Mouse (Mus musculus) limb, embryonic 13.5 days (tissue): ENCODE results near the gene Anks3. TPM values are rescaled to one million over a fixed set of nuclear protein-coding genes. Genes with fewer than 3 reads are reported as not detected.

Experiments
- ATAC-seq: fragments of 200-750 bp; cut with Nextera tagmentation; 2 replicates; pipeline ENCODE4 v1.8.0; 2017; ENCODE audit warnings: low read depth, moderate number of reproducible peaks, moderate TSS enrichment; ENCODE audit not compliant: low FRiP score
- H3K27ac ChIP-seq: fragments of 300-500 bp; sonication (generic); 2 replicates; pipeline ENCODE4 v1.5.1; 2015; ENCODE audit warnings: inconsistent platforms, mild to moderate bottlenecking, moderate library complexity
- H3K27me3 ChIP-seq: fragments of 300-500 bp; sonication (generic); 2 replicates; pipeline ENCODE4 v1.6.1; 2015; ENCODE audit warnings: mild to moderate bottlenecking, inconsistent platforms
- H3K36me3 ChIP-seq: fragments of 300-500 bp; sonication (generic); 2 replicates; pipeline ENCODE4 v1.6.1; 2015; ENCODE audit warnings: inconsistent platforms, mild to moderate bottlenecking, moderate library complexity
- H3K4me1 ChIP-seq: fragments of 300-500 bp; sonication (generic); 2 replicates; pipeline ENCODE4 v1.6.1; 2015; ENCODE audit warnings: inconsistent platforms
- H3K4me2 ChIP-seq: fragments of 300-500 bp; sonication (generic); replicated peaks from 2 replicates; pipeline ENCODE4 v1.6.1; 2015; ENCODE audit warnings: inconsistent platforms, mild to moderate bottlenecking, moderate library complexity
- H3K4me3 ChIP-seq: fragments of 300-500 bp; sonication (generic); 2 replicates; pipeline ENCODE4 v1.5.1; 2015; ENCODE audit warnings: moderate library complexity, mild to moderate bottlenecking, inconsistent platforms
- H3K9ac ChIP-seq: fragments of 300-500 bp; sonication (generic); 2 replicates; pipeline ENCODE4 v1.6.1; 2015; ENCODE audit warnings: mild to moderate bottlenecking, inconsistent platforms
- H3K9me3 ChIP-seq: fragments of 300-500 bp; sonication (generic); 2 replicates; pipeline ENCODE4 v1.6.1; 2016; ENCODE audit warnings: inconsistent platforms
- WGBS: fragments of 180-500 bp; shearing (Covaris S2); methylation state at CpG from one replicate; pipeline ENCODE4 v1.1.7; 2015; 5-methylcytosine and 5-hydroxymethylcytosine counted together
- polyA plus RNA-seq: library from polyadenylated mRNA; unstranded; fragments of >200 nt; fragmentation: Nextera tagmentation; extraction: Ambion mirVana; gene quantifications from 2 replicates; pipeline ENCODE4 v1.2.1, GENCODE M21; 2015

The Anks3 gene
- polyA plus RNA-seq = 76.2 and 76.4 TPM in 2 replicates

DNA sequence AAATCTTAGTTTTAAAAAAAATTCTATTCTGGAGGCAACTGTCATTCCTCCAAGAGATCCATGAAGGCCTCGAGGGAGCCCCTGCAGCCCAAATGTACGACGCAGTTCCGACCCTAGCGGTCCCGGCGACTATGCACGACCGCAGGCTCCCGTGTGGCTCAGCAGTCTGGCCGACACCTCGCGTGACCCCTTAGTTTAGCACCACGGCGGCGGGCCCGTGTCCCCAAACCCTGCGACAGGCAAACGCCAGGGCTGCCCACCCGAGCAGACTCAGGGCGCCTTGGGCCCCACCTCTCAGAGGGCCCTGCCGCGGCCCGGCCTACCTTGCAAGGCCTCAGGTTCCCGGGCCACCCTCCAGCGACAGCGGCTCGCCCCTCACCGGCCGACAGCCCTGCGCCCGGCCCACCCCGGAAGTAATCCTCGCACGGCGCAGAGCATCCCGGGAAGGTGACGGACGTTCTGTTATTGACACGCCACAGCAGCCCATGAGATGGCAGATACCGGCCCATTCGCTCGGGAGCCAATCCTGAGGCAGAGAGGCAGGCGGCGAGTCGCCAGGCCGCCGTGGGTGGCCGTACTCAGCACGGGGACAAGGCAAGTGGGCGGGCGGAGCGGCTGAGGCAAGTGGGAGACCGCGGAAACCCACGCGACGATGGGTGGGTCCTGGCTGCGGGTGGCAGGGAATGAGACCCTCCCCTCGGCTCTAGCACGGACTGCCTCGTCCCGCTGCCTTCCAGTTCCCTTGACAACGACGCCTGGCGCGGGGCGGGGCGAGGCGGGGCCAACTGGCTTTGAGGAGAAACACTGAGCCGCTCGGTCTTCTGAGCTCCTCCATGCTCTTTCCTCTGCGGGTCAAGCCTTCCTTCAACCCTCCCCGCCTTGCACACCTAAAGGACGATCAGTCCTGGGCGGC, at the start of gene Anks3:
Gene Anks3 (minus strand): TSS at position 409 of the 913 bp plus-strand sequence.
- H3K4me1 ChIP-seq = peaks cover 21% of the 10 kb centered on the region
- no peaks in the 10 kb centered on the region for H3K9me3 ChIP-seq
- peak within 1 kb of the TSS; percentile 79 for H3K27ac ChIP-seq
- H3K4me2 ChIP-seq = peak within 1 kb of the TSS; percentile 79
- peak within 1 kb of the TSS; percentile 94 for H3K4me3 ChIP-seq
- peaks cover 14% of the 10 kb centered on the region for H3K36me3 ChIP-seq
- under 1% methylated on average over 75 of the region's 76 CpGs for WGBS
- H3K27me3 ChIP-seq = no peaks in the 10 kb centered on the region
- peak within 1 kb of the TSS; percentile 89 for H3K9ac ChIP-seq
- ATAC-seq = peak; percentile 99

DNA sequence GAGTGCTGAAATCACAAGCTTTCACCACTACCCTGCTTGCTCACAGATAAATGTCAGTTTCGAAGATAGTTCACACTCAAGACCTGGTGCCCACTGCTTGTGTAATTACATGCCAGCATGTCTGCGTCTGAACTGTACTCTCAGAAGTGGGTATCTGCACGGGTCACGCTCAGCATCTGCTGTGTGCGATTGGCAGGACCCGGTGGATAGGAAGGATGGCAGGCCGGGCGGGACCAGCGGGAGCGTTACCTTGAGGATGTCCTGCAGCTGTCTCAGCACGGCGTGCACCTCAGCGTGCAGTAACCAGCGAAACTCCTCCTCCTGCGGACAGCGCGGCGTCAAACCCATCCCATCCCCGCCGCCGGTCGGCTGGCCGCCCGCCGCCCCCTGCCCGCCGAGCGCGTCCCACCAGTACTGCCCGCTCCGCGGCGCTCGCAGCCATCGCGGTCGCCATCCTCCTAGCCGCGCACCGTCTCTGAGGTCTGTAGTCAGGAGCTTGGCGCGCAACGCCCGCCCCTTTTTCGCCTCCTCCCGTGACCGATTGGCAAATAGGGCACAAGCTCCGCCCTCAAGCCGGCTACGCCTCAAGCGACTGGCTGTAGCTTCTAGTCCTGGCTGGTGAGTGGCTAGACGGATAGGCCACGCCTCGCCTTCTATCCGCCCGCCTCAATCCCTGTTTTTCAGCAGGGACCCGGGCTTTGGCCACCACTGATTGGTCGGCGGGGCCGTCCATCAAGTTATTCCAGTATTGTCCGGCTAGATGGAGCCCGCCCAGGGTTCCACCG, 49.2 kb upstream of the Anks3 start, which contains the start of gene Rogdi:
Gene Rogdi (minus strand): TSS at position 500 of the 785 bp plus-strand sequence.
- under 1% methylated on average over 63 of the region's 63 CpGs for WGBS
- H3K4me3 ChIP-seq = peak within 1 kb of the TSS; percentile 69
- H3K9ac ChIP-seq = peak within 1 kb of the TSS; percentile 82
- peaks cover 54% of the 10 kb centered on the region for H3K36me3 ChIP-seq
- peaks cover 10% of the 10 kb centered on the region for H3K4me1 ChIP-seq
- no peak within 1 kb of the TSS for H3K27ac ChIP-seq
- peak; percentile 99 for ATAC-seq
- H3K4me2 ChIP-seq = peak within 1 kb of the TSS; percentile 84
- H3K9me3 ChIP-seq = no peaks in the 10 kb centered on the region
- H3K27me3 ChIP-seq = no peaks in the 10 kb centered on the region

DNA sequence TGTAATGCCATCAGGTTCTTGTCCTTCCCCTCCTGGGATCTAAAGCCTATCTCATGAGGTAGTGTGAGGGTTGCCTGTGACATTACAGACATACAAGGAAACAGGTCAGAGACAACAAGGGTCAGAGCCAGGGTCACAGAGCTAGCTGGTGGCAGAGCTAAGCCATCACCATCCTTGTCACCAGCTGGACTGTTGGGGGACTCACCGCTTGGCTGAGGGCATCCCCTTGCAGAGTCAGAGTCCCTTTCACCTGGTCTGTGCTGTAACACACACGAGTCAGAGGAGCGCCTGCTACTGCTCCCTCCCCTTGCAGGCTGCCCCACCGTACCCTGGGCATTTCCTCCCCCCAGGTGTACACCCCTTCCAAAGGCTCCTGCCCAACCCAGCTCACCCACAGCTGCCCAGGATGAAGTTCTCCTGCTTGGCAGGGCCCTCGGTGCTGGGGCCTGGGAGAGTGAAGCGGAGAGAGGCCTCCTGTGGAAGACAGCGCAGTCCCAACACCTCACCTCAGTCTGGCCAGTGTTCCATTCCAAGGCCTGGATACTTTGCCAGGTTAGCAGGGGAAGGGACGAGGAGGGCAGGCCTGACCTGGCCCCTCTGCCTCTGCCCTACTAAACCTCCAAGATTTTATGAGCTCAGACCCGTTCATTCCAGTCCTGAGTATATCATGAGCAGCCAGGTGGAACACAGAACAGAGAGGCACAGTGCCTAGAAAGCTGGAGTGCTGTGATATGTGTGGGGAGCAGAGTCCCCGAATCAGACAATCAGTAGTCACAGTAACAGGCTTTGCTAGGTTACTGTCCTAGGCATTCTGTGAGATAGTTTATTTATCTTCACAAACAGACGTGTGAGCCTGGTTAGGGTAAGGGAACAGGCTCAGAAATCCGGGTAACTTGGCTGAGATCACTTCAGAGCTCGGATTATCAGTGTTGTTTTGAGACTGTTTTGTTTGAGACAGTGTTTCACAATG, 48.3 kb upstream of the Anks3 start:
- H3K36me3 ChIP-seq = peaks cover 45% of the 10 kb centered on the region
- H3K4me3 ChIP-seq = peak overlapping the region; percentile 69
- no peaks in the 10 kb centered on the region for H3K27me3 ChIP-seq
- ATAC-seq = no peak
- H3K27ac ChIP-seq = no peak overlapping the region
- peaks cover 10% of the 10 kb centered on the region for H3K4me1 ChIP-seq
- no peaks in the 10 kb centered on the region for H3K9me3 ChIP-seq
- WGBS = 44% methylated on average over 13 of the region's 13 CpGs
- peak overlapping the region; percentile 84 for H3K4me2 ChIP-seq
- H3K9ac ChIP-seq = peak overlapping the region; percentile 82

DNA sequence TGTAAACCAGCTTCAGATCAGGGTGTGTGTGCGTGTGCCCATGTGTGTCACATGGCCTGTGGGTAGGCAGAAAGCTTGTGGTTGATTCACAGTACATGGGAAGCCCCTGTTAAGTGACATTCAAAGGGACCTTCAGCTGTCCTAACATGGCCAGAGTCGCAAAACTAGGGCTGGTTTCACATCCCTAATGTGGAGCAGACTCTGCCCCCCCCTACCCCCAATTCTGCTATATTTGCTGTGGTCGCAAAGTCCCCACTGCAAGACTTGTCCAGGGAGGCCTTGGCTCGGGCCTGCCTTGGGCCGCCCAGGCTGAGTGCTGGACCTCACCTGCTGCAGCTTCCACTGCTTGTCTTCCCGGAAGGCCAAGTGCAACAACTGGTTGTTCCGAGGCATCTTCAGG, 47.3 kb upstream of the Anks3 start:
- peaks cover 10% of the 10 kb centered on the region for H3K4me1 ChIP-seq
- H3K36me3 ChIP-seq = peaks cover 35% of the 10 kb centered on the region
- WGBS = 78% methylated on average over 7 of the region's 7 CpGs
- no peak overlapping the region for H3K4me3 ChIP-seq
- no peak overlapping the region for H3K27ac ChIP-seq
- no peaks in the 10 kb centered on the region for H3K27me3 ChIP-seq
- no peaks in the 10 kb centered on the region for H3K9me3 ChIP-seq
- no peak overlapping the region for H3K9ac ChIP-seq
- H3K4me2 ChIP-seq = no peak overlapping the region
- no peak for ATAC-seq

DNA sequence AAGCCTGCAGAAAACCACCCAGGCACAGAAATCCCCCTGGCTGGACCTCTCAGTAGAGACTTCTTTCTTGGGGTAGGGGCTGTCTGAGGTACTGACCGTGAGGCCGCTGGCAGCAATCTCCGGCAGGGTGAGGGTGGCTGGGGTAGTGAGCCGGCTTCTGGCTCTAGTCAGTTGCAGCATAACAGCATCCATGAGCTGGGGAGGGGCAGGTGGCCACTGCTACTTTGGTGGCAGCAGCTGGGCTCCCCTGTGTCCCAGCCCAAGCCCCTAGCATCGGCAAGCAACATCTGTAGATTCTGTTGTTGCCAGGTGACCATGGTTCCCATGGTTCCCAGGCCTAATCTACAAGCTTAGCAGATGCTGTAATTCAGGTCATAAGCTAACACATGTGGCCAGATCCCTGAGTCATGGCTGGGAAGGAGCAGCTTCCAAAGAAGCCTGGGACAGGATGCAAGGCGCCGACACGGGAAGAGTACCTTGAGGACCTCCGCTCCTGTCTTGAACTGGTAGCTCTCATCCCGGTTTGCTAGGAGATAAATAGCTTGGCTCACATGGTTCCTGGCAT, 46.4 kb upstream of the Anks3 start:
- Histone ChIP-seq H3K27me3 (no peaks in the 10 kb centered on the region), H3K9me3 (no peaks in the 10 kb centered on the region), H3K4me2 (no peak overlapping the region), H3K4me3 (no peak overlapping the region), H3K27ac (no peak overlapping the region), H3K36me3 (peaks cover 26% of the 10 kb centered on the region), H3K4me1 (peaks cover 10% of the 10 kb centered on the region), H3K9ac (no peak overlapping the region)
- ATAC-seq = no peak
- WGBS = 85% methylated on average over 10 of the region's 10 CpGs

DNA sequence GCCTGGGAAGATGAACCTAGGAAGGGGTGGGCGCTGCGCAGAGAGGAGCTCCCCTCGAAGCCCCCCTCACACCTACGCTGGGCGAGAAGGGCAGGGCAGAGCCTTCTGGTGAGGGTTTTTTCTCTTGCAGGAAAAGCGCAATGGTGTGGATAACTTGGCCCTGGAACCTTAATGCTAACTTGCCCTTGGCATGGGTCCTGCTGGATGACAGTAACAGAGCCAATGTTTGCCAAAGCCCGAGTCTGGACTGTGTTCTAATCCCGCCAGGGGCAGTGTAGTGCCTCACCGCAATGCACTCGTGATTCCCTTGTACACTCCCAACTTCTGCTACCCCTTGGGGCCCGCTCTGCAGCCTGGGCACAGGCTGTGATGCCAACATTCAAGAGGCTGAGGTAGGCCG, 44.1 kb upstream of the Anks3 start:
- Histone ChIP-seq H3K9ac (no peak overlapping the region), H3K4me1 (peaks cover 10% of the 10 kb centered on the region), H3K36me3 (peaks cover 16% of the 10 kb centered on the region; the same call in 1 of the 2 replicates), H3K9me3 (no peaks in the 10 kb centered on the region), H3K4me2 (no peak overlapping the region), H3K27ac (no peak overlapping the region), H3K4me3 (no peak overlapping the region), H3K27me3 (no peaks in the 10 kb centered on the region)
- no peak for ATAC-seq
- WGBS = 79% methylated on average over 12 of the region's 12 CpGs

DNA sequence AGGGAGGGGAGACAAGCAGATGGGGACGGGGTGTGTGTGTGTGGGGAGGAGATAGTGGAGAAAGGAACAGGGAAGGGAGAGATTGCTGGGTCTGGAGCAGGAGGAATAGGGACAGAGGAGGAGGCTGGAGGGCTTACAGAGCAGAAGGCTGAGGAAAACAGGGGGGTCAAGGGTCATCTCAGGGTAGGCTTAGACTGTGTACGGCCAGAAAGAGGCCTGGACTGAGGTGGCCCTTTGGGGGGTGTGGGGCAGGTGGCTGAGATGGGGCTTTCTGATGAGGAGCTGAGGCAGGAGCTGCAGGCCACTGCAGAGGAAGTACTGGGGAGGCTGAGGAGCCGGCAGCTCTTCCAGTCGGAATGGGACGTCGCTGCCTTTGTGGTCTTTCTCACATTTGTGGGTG, 43.5 kb upstream of the Anks3 start:
- Histone ChIP-seq H3K4me2 (no peak overlapping the region), H3K4me3 (no peak overlapping the region), H3K27me3 (no peaks in the 10 kb centered on the region), H3K27ac (no peak overlapping the region), H3K9ac (no peak overlapping the region), H3K9me3 (no peaks in the 10 kb centered on the region), H3K36me3 (peaks cover 16% of the 10 kb centered on the region; the same call in 1 of the 2 replicates), H3K4me1 (peaks cover 6% of the 10 kb centered on the region)
- no peak for ATAC-seq
- WGBS = 48% methylated on average over 6 of the region's 6 CpGs

DNA sequence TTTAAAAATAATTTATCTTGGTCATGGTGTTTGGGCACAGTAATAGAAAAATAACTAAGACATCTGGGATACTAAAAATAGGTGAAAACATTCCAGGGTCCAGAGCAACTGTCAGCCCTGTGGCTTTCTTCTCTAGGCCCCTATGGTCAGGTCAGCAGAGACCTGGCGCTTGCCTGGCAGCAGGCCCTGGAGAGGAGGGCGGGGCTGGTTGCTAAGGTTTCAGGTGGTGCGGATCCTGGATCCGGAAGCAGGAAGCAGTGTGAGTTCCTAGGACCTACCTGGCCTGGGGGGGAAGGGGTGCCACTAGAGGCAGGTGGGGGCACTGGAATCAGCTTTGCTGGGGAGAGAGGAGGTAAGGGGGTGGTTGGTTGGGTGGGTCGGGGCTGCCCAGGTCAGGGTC, 43.1 kb upstream of the Anks3 start, which contains the start of gene Smim22:
Gene Smim22 (plus strand): TSS at position 222 of the 400 bp plus-strand sequence.
- Histone ChIP-seq H3K4me1 (peaks cover 1% of the 10 kb centered on the region), H3K9me3 (no peaks in the 10 kb centered on the region), H3K9ac (no peak within 1 kb of the TSS), H3K36me3 (peaks cover 16% of the 10 kb centered on the region; the same call in 1 of the 2 replicates), H3K4me2 (no peak within 1 kb of the TSS), H3K27ac (no peak within 1 kb of the TSS), H3K4me3 (no peak within 1 kb of the TSS), H3K27me3 (no peaks in the 10 kb centered on the region)
- no peak for ATAC-seq
- 38% methylated on average over 5 of the region's 5 CpGs for WGBS

DNA sequence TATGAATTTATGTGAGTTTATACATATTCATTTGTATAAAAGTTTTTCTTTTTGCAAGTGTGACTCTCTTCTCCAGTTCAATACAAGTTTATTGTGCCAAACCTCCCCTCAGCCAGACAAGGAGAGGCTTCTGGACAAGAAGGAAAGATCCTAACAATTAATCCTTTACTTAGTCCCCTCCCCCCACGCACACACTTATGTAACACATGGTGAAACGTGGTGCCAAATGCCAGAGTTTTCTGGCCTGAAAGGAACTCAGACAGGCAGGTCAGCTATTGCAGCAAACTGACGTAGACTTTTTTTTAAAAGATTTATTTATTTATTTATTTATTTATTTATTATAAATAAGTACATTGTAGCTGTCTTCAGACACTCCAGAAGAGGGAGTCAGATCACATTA, 36.6 kb upstream of the Anks3 start:
- Histone ChIP-seq H3K9ac (no peak overlapping the region), H3K4me3 (no peak overlapping the region), H3K4me1 (peaks cover 5% of the 10 kb centered on the region; the same call in 1 of the 2 replicates), H3K27me3 (no peaks in the 10 kb centered on the region), H3K9me3 (no peaks in the 10 kb centered on the region), H3K27ac (no peak overlapping the region), H3K36me3 (no peaks in the 10 kb centered on the region), H3K4me2 (no peak overlapping the region)
- no peak for ATAC-seq
- 66% methylated on average over 3 of the region's 3 CpGs for WGBS

DNA sequence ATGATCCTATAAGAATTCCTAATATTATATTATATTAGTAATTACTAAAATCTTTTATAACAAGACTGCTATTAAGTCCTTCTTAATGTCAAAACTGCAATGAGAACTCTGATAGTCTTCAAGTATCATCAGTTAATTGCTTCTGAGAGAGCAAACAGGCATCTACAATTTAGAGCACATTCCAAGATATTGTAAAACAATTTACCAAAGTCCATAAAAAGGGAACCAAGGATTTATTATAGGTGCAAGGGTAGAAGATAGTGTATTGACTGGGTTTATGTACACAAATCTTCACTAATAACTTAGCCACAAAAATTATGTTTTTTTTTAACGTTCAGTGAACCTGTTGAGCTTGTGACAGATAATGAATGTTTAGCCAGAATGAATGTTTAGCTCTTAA, 35.0 kb upstream of the Anks3 start:
- no peaks in the 10 kb centered on the region for H3K27me3 ChIP-seq
- H3K27ac ChIP-seq = no peak overlapping the region
- no peak for ATAC-seq
- no peak overlapping the region for H3K4me3 ChIP-seq
- WGBS = 51% methylated on average over 1 of the region's 1 CpGs
- no peaks in the 10 kb centered on the region for H3K36me3 ChIP-seq
- H3K4me2 ChIP-seq = no peak overlapping the region
- no peak overlapping the region for H3K9ac ChIP-seq
- H3K9me3 ChIP-seq = no peaks in the 10 kb centered on the region
- H3K4me1 ChIP-seq = peaks cover 5% of the 10 kb centered on the region; the same call in 1 of the 2 replicates

DNA sequence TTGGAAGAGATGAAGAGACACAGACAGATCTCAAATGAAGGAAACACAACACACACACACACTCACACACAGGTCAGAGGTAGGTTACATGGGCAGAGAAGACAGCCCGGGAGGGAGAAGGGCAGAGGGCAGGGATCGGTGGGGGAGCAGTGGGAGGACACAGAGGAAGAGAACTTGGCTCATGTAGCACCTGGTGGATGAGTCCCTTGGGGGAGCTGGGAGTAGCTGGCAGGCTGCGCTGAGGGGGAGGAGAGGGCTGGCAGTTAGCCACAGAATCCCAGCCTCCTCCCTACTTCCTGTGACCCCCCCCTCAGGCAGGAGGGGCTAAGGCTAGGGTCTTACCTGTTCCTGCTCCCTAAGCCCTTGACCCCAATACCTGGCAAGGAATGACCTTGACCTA, 33.5 kb upstream of the Anks3 start, which contains the start of gene Sept12:
Gene Sept12 (minus strand): TSS at position 300 of the 400 bp plus-strand sequence.
- WGBS = 29% methylated on average over 3 of the region's 3 CpGs
- ATAC-seq = no peak
- Histone ChIP-seq H3K4me2 (no peak within 1 kb of the TSS), H3K4me1 (peaks cover 5% of the 10 kb centered on the region; the same call in 1 of the 2 replicates), H3K9me3 (no peaks in the 10 kb centered on the region), H3K9ac (no peak within 1 kb of the TSS), H3K36me3 (no peaks in the 10 kb centered on the region), H3K27me3 (no peaks in the 10 kb centered on the region), H3K27ac (no peak within 1 kb of the TSS), H3K4me3 (no peak within 1 kb of the TSS)
